Mouse (Mus musculus): ENCODE results near the gene Nup93. TPM values are rescaled to one million over a fixed set of nuclear protein-coding genes. Genes with fewer than 3 reads are reported as not detected.

Gene Nup93
- polyA plus RNA-seq, 1 experiment from 2014 or later, result 28.1 TPM

- Histone ChIP-seq H3K27me3 (ENCODE audit: control insufficient read depth, insufficient read depth, low read length) (no peaks in the 10 kb centered on the region), H3K9ac (ENCODE audit: low read length) (no peak overlapping the region), H3K27ac (replicated peaks) (no peak overlapping the region), H3K4me1 (replicated peaks; ENCODE audit: control insufficient read depth, insufficient read depth) (no peaks in the 10 kb centered on the region), H3K36me3 (ENCODE audit: control insufficient read depth, insufficient read depth, low read length) (no peaks in the 10 kb centered on the region), H3K4me2 (replicated peaks; ENCODE audit: low read depth) (no peak overlapping the region), H3K4me3 (ENCODE audit: low read depth, low read length) (no peak overlapping the region), H3K9me3 (ENCODE audit: control insufficient read depth, low read length) (no peaks in the 10 kb centered on the region)
- 73% methylated on average over 3 of the region's 3 CpGs for WGBS
- DNase-seq (ENCODE audit: low spot score) (no peak), ATAC-seq (ENCODE audit: low FRiP score, low TSS enrichment) (no peak)
- TF ChIP-seq EP300 (optimal IDR thresholded peaks at IDR 0.05), result no peak
- TF ChIP-seq CTCF (IDR thresholded peaks at IDR 0.05; ENCODE audit: low read depth), result no peak
These were observed 54.1 kb downstream of the Nup93 start for GRCm38 (mm10) chr8:94268359-94268890.

GRCm38 (mm10) chr8:94270309-94270708, 55.9 kb downstream of the Nup93 start:
- Histone ChIP-seq H3K36me3 (ENCODE audit: control insufficient read depth, insufficient read depth, low read length) (no peaks in the 10 kb centered on the region), H3K9me3 (ENCODE audit: control insufficient read depth, low read length) (no peaks in the 10 kb centered on the region), H3K27me3 (ENCODE audit: control insufficient read depth, insufficient read depth, low read length) (no peaks in the 10 kb centered on the region), H3K4me1 (replicated peaks; ENCODE audit: control insufficient read depth, insufficient read depth) (no peaks in the 10 kb centered on the region), H3K27ac (replicated peaks) (peak overlapping the region; percentile 56), H3K4me3 (ENCODE audit: low read depth, low read length) (no peak overlapping the region), H3K4me2 (replicated peaks; ENCODE audit: low read depth) (peak overlapping the region; percentile 25), H3K9ac (ENCODE audit: low read length) (no peak overlapping the region)
- ATAC-seq (ENCODE audit: low FRiP score, low TSS enrichment) (no peak), DNase-seq (ENCODE audit: low spot score) (no peak)
- no peak for TF ChIP-seq EP300 (optimal IDR thresholded peaks at IDR 0.05)
- TF ChIP-seq CTCF (IDR thresholded peaks at IDR 0.05; ENCODE audit: low read depth), result no peak
- WGBS, result 83% methylated on average over 7 of the region's 7 CpGs

GRCm38 (mm10) chr8:94271102-94271501, 56.7 kb downstream of the Nup93 start:
- 0 out of 2 replicates have a peak, but pooled peaks have one; percentile 18 for ATAC-seq (ENCODE audit: low FRiP score, low TSS enrichment)
- 0 out of 2 replicates have a peak overlapping the region, but pooled peaks have one; percentile 3 for H3K4me2 ChIP-seq (replicated peaks; ENCODE audit: low read depth)
- no peak overlapping the region for H3K27ac ChIP-seq (replicated peaks)
- 58% methylated on average over 7 of the region's 7 CpGs for WGBS
- no peaks in the 10 kb centered on the region for H3K27me3 ChIP-seq (ENCODE audit: control insufficient read depth, insufficient read depth, low read length)
- H3K36me3 ChIP-seq (ENCODE audit: control insufficient read depth, insufficient read depth, low read length), result no peaks in the 10 kb centered on the region
- no peaks in the 10 kb centered on the region for H3K9me3 ChIP-seq (ENCODE audit: control insufficient read depth, low read length)
- DNase-seq (ENCODE audit: low spot score), result no peak
- H3K4me1 ChIP-seq (replicated peaks; ENCODE audit: control insufficient read depth, insufficient read depth), result no peaks in the 10 kb centered on the region
- TF ChIP-seq EP300 (optimal IDR thresholded peaks at IDR 0.05), result no peak
- TF ChIP-seq CTCF (IDR thresholded peaks at IDR 0.05; ENCODE audit: low read depth), result no peak
- no peak overlapping the region for H3K9ac ChIP-seq (ENCODE audit: low read length)
- H3K4me3 ChIP-seq (ENCODE audit: low read depth, low read length), result no peak overlapping the region

- Histone ChIP-seq H3K4me3 (ENCODE audit: low read depth, low read length) (no peak overlapping the region), H3K36me3 (ENCODE audit: control insufficient read depth, insufficient read depth, low read length) (no peaks in the 10 kb centered on the region), H3K4me1 (replicated peaks; ENCODE audit: control insufficient read depth, insufficient read depth) (no peaks in the 10 kb centered on the region), H3K9me3 (ENCODE audit: control insufficient read depth, low read length) (no peaks in the 10 kb centered on the region), H3K9ac (ENCODE audit: low read length) (no peak overlapping the region), H3K27ac (replicated peaks) (no peak overlapping the region), H3K4me2 (replicated peaks; ENCODE audit: low read depth) (no peak overlapping the region), H3K27me3 (ENCODE audit: control insufficient read depth, insufficient read depth, low read length) (no peaks in the 10 kb centered on the region)
- 84% methylated on average over 3 of the region's 3 CpGs for WGBS
- DNase-seq (ENCODE audit: low spot score), result no peak
- TF ChIP-seq CTCF (IDR thresholded peaks at IDR 0.05; ENCODE audit: low read depth) (no peak), EP300 (optimal IDR thresholded peaks at IDR 0.05) (no peak)
- ATAC-seq (ENCODE audit: low FRiP score, low TSS enrichment), result no peak
These were observed 58.2 kb downstream of the Nup93 start for GRCm38 (mm10) chr8:94272612-94273011.

GRCm38 (mm10) chr8:94273289-94273850, 59.0 kb downstream of the Nup93 start:
- Histone ChIP-seq H3K4me3 (ENCODE audit: low read depth, low read length) (no peak overlapping the region), H3K36me3 (ENCODE audit: control insufficient read depth, insufficient read depth, low read length) (no peaks in the 10 kb centered on the region), H3K4me2 (replicated peaks; ENCODE audit: low read depth) (no peak overlapping the region), H3K9ac (ENCODE audit: low read length) (no peak overlapping the region), H3K4me1 (replicated peaks; ENCODE audit: control insufficient read depth, insufficient read depth) (no peaks in the 10 kb centered on the region), H3K27ac (replicated peaks) (no peak overlapping the region), H3K9me3 (ENCODE audit: control insufficient read depth, low read length) (no peaks in the 10 kb centered on the region), H3K27me3 (ENCODE audit: control insufficient read depth, insufficient read depth, low read length) (no peaks in the 10 kb centered on the region)
- ATAC-seq (ENCODE audit: low FRiP score, low TSS enrichment) (no peak), DNase-seq (ENCODE audit: low spot score) (no peak)
- TF ChIP-seq CTCF (IDR thresholded peaks at IDR 0.05; ENCODE audit: low read depth) (no peak), EP300 (optimal IDR thresholded peaks at IDR 0.05) (no peak)
- WGBS, result 80% methylated on average over 5 of the region's 5 CpGs

GRCm38 (mm10) chr8:94274030-94274429, 59.7 kb downstream of the Nup93 start:
- no peak overlapping the region for H3K9ac ChIP-seq (ENCODE audit: low read length)

More at GRCm38 (mm10) chr8:94274030-94274429, 59.7 kb downstream of the Nup93 start:
- H3K4me1 ChIP-seq (replicated peaks; ENCODE audit: control insufficient read depth, insufficient read depth), result no peaks in the 10 kb centered on the region
- 71% methylated on average over 5 of the region's 5 CpGs for WGBS
- H3K4me2 ChIP-seq (replicated peaks; ENCODE audit: low read depth), result no peak overlapping the region
- ATAC-seq (ENCODE audit: low FRiP score, low TSS enrichment), result no peak
- TF ChIP-seq CTCF (IDR thresholded peaks at IDR 0.05; ENCODE audit: low read depth) (peak; percentile 47), EP300 (optimal IDR thresholded peaks at IDR 0.05) (no peak)
- no peaks in the 10 kb centered on the region for H3K27me3 ChIP-seq (ENCODE audit: control insufficient read depth, insufficient read depth, low read length)
- DNase-seq (ENCODE audit: low spot score), result no peak
- H3K36me3 ChIP-seq (ENCODE audit: control insufficient read depth, insufficient read depth, low read length), result no peaks in the 10 kb centered on the region
- H3K4me3 ChIP-seq (ENCODE audit: low read depth, low read length), result no peak overlapping the region
- H3K9me3 ChIP-seq (ENCODE audit: control insufficient read depth, low read length), result no peaks in the 10 kb centered on the region
- H3K27ac ChIP-seq (replicated peaks), result no peak overlapping the region

All from stomach, postnatal 0 days (tissue).